Mouse (Mus musculus) intestine, postnatal 0 days (tissue): Measurements from ENCODE around the gene Pde1c. TPM values are rescaled to one million over a fixed set of nuclear protein-coding genes. Genes with fewer than 3 reads are reported as not detected.
"Not testable (repeated sequence)": the region's sequence is repeated elsewhere in the genome, so short reads cannot be mapped to it uniquely, and the experiment has no call there.

Experiments used
- ATAC-seq: fragments of 200-750 bp; cut with Nextera tagmentation; 2 replicates; pipeline ENCODE4 v1.8.0; 2017; ENCODE audit warnings: mild to moderate bottlenecking, moderate TSS enrichment, moderate library complexity
- H3K27ac ChIP-seq: fragments of 300-500 bp; sonication (generic); 2 replicates; pipeline ENCODE4 v1.5.1; 2014; ENCODE audit warnings: mild to moderate bottlenecking, low read depth, low read length, moderate library complexity
- H3K27me3 ChIP-seq: fragments of 300-500 bp; sonication (generic); replicated peaks from 2 replicates; pipeline ENCODE4 v1.6.1; 2014; ENCODE audit warnings: low read length, mixed read lengths; ENCODE audit not compliant: control insufficient read depth, insufficient read depth
- H3K36me3 ChIP-seq: fragments of 300-500 bp; sonication (generic); 2 replicates; pipeline ENCODE4 v1.6.1; 2014; ENCODE audit warnings: mild to moderate bottlenecking, moderate library complexity; ENCODE audit not compliant: control insufficient read depth, insufficient read depth
- H3K4me1 ChIP-seq: fragments of 300-500 bp; sonication (generic); replicated peaks from 2 replicates; pipeline ENCODE4 v1.6.1; 2014; ENCODE audit warnings: antibody characterized with exemption, low read length, mixed read lengths; ENCODE audit not compliant: control insufficient read depth, insufficient read depth
- H3K4me2 ChIP-seq: fragments of 300-500 bp; sonication (generic); replicated peaks from 2 replicates; pipeline ENCODE4 v1.6.1; 2014; ENCODE audit warnings: low read depth, mild to moderate bottlenecking, moderate library complexity
- H3K4me3 ChIP-seq: fragments of 300-500 bp; sonication (generic); 2 replicates; pipeline ENCODE4 v1.5.1; 2014; ENCODE audit warnings: low read depth, low read length
- H3K9ac ChIP-seq: fragments of 300-500 bp; sonication (generic); 2 replicates; pipeline ENCODE4 v1.6.1; 2014; ENCODE audit warnings: mild to moderate bottlenecking, low read depth, low read length
- H3K9me3 ChIP-seq: fragments of 300-500 bp; sonication (generic); 2 replicates; pipeline ENCODE4 v1.6.1; 2016; ENCODE audit warnings: mixed run types; ENCODE audit not compliant: control insufficient read depth
- CTCF ChIP-seq: sonication (generic); IDR thresholded peaks from 2 replicates; pipeline ENCODE4 v1.5.1; 2016; ENCODE audit warnings: low read depth, mild to moderate bottlenecking, control low read depth, antibody characterized with exemption, moderate library complexity
- WGBS: fragments of 180-500 bp; shearing (Covaris S2); extraction: QIAGEN DNeasy Blood & Tissue Kit; methylation state at CpG from one replicate; pipeline ENCODE4 v1.1.7; 2014; 5-methylcytosine and 5-hydroxymethylcytosine counted together
- polyA plus RNA-seq: library from polyadenylated mRNA; unstranded; fragments of >200 nt; fragmentation: Nextera tagmentation; extraction: Ambion mirVana; gene quantifications from 2 replicates; pipeline ENCODE4 v1.2.1, GENCODE M21; 2015

The Pde1c gene
- polyA plus RNA-seq, result 0.76 and 0.98 TPM in 2 replicates

GRCm38 (mm10) chr6:56568470-56569372 lies at the start of gene Pde1c:
TSS of gene Pde1c (minus strand) at chr6:56569103.
- under 1% methylated on average over 48 of the region's 48 CpGs for WGBS
- Histone ChIP-seq H3K4me2 (peak within 1 kb of the TSS; percentile 100), H3K36me3 (no peaks in the 10 kb centered on the region), H3K27me3 (0 out of 2 replicates have a peak, but pooled peaks cover 6% of the 10 kb centered on the region), H3K9ac (peak within 1 kb of the TSS; percentile 34; the same call in 1 of the 2 replicates), H3K4me1 (no peaks in the 10 kb centered on the region), H3K9me3 (no peaks in the 10 kb centered on the region), H3K27ac (no peak within 1 kb of the TSS), H3K4me3 (peak within 1 kb of the TSS; percentile 70)
- TF ChIP-seq CTCF, result no peak
- 0 out of 2 replicates have a peak, but pooled peaks have one; percentile 38 for ATAC-seq

GRCm38 (mm10) chr6:56616982-56617613 lies 48.2 kb upstream of the Pde1c start:
- H3K4me3 ChIP-seq, result no peak overlapping the region
- no peak overlapping the region for H3K9ac ChIP-seq
- no peaks in the 10 kb centered on the region for H3K9me3 ChIP-seq
- 22% methylated on average over 7 of the region's 7 CpGs for WGBS
- TF ChIP-seq CTCF, result no peak
- no peaks in the 10 kb centered on the region for H3K4me1 ChIP-seq
- no peak for ATAC-seq
- no peak overlapping the region for H3K27ac ChIP-seq
- no peaks in the 10 kb centered on the region for H3K27me3 ChIP-seq
- H3K4me2 ChIP-seq, result no peak overlapping the region
- H3K36me3 ChIP-seq, result no peaks in the 10 kb centered on the region

- Histone ChIP-seq H3K4me2 (no peak overlapping the region), H3K36me3 (no peaks in the 10 kb centered on the region), H3K27me3 (no peaks in the 10 kb centered on the region), H3K9me3 (no peaks in the 10 kb centered on the region), H3K4me1 (no peaks in the 10 kb centered on the region), H3K4me3 (no peak overlapping the region), H3K9ac (no peak overlapping the region), H3K27ac (no peak overlapping the region)
- 55% methylated on average over 10 of the region's 10 CpGs for WGBS
- ATAC-seq, result no peak
- TF ChIP-seq CTCF, result no peak
Measured at GRCm38 (mm10) chr6:56616228-56616981, 47.5 kb upstream of the Pde1c start.

- not testable (repeated sequence) for H3K27ac ChIP-seq, H3K4me1 ChIP-seq, H3K9ac ChIP-seq, H3K36me3 ChIP-seq, H3K4me2 ChIP-seq, H3K27me3 ChIP-seq, H3K4me3 ChIP-seq, ATAC-seq, H3K9me3 ChIP-seq
- WGBS, result 70% methylated on average over 1 of the region's 1 CpGs
Measured at GRCm38 (mm10) chr6:56609529-56609928, 40.6 kb upstream of the Pde1c start.

- no peak overlapping the region for H3K4me3 ChIP-seq
- no peak overlapping the region for H3K4me2 ChIP-seq
- H3K9me3 ChIP-seq, result no peaks in the 10 kb centered on the region
- no peaks in the 10 kb centered on the region for H3K4me1 ChIP-seq
- no peak overlapping the region for H3K27ac ChIP-seq
- WGBS, result 5% methylated on average over 4 of the region's 4 CpGs
- no peaks in the 10 kb centered on the region for H3K36me3 ChIP-seq
- TF ChIP-seq CTCF, result peak; percentile 86
- no peak overlapping the region for H3K9ac ChIP-seq
- no peak for ATAC-seq
- no peaks in the 10 kb centered on the region for H3K27me3 ChIP-seq
Measured at GRCm38 (mm10) chr6:56608277-56608676, 39.4 kb upstream of the Pde1c start.

- Histone ChIP-seq H3K9ac (no peak overlapping the region), H3K4me3 (no peak overlapping the region), H3K36me3 (no peaks in the 10 kb centered on the region), H3K4me2 (no peak overlapping the region), H3K9me3 (no peaks in the 10 kb centered on the region), H3K27me3 (no peaks in the 10 kb centered on the region), H3K27ac (no peak overlapping the region), H3K4me1 (no peaks in the 10 kb centered on the region)
- 63% methylated on average over 1 of the region's 1 CpGs for WGBS
- no peak for TF ChIP-seq CTCF
- no peak for ATAC-seq
Measured at GRCm38 (mm10) chr6:56579568-56579967, 10.7 kb upstream of the Pde1c start.
